Mouse (Mus musculus) left cerebral cortex, adult 2 months (tissue): ENCODE measurements around the gene Inka1. TPM values are rescaled to one million over a fixed set of nuclear protein-coding genes. Genes with fewer than 3 reads are reported as not detected.

Source experiments
- DNase-seq, 2 experiments: peaks; one replicate each; pipeline ENCODE4 v3.0.0; 2021 to 2022; ENCODE audit warnings: low spot score in 2 of 2, mixed read lengths in 1 of 2; ENCODE audit errors: extremely low spot score in 1 of 2
- H3K27ac ChIP-seq: fragments of 200-600 bp; 2 replicates; pipeline ENCODE4 v1.8.1; 2022
- H3K4me3 ChIP-seq: fragments of 200-600 bp; 2 replicates; pipeline ENCODE4 v1.8.1; 2022
- CTCF ChIP-seq: fragments of 200-600 bp; IDR thresholded peaks from 2 replicates; pipeline ENCODE4 v1.8.1; 2022; ENCODE audit warnings: antibody characterized with exemption, mild to moderate bottlenecking, moderate library complexity
- intact Hi-C: fragments of 180-260 bp; cut with DNase I; formaldehyde crosslinking; loops from one replicate; pipeline ENCODE4 v1.15.1; 2025
- total RNA-seq, 2 experiments: library from RNA; stranded (reverse); gene quantifications; 2 replicates each; pipeline ENCODE4 v1.2.3; 2021

Inka1 gene
- total RNA-seq, 2 experiments from 2014 or later, result 2.8 to 4.0 TPM

- no peak for DNase-seq
- Histone ChIP-seq H3K4me3 (peak overlapping the region; percentile 75), H3K27ac (peak overlapping the region; percentile 99)
- no peak for TF ChIP-seq CTCF
- intact Hi-C loops, result no loop called here
These were observed 17.3 kb upstream of the Inka1 start for GRCm38 (mm10) chr9:108002778-108003530.

GRCm38 (mm10) chr9:108001922-108002770, 16.5 kb upstream of the Inka1 start, which contains the start of gene Ip6k1:
Gene Ip6k1, plus strand, starts transcription at chr9:108002501.
- intact Hi-C loops, result no loop called here
- peak; percentile 100 for DNase-seq
- Histone ChIP-seq H3K4me3 (peak within 1 kb of the TSS; percentile 75), H3K27ac (peak within 1 kb of the TSS; percentile 99)
- TF ChIP-seq CTCF, result no peak

GRCm38 (mm10) chr9:107996049-107996448, 10.4 kb upstream of the Inka1 start, which contains the start of gene Gm20662:
Gene Gm20662, plus strand, starts transcription at chr9:107996349.
- H3K27ac ChIP-seq, result no peak within 1 kb of the TSS
- TF ChIP-seq CTCF, result no peak
- no peak for DNase-seq
- H3K4me3 ChIP-seq, result no peak within 1 kb of the TSS
- intact Hi-C loops, result no loop called here

DNA sequence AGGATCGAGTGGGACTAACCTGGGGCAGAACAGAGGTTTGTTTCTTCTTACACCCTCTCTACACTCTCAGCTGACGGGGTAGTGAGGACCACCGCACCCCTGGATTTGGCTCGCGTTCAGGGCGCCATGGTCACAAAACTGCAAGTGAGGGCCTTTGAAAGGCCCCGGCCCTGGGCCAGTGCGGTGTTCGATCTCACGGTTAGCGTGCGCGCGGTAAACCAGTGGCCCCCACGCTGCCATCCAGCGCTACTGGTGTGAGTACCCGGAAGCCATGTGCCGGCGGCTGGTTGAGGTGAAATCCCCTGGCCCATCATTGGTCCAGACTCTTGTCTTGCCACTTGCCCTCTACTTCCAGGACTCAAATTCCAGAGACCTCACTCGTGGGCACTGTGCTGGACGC, 9.8 kb upstream of the Inka1 start:
- no peak for TF ChIP-seq CTCF
- DNase-seq, result no peak
- H3K4me3 ChIP-seq, result no peak overlapping the region
- intact Hi-C loops, result no loop called here
- no peak overlapping the region for H3K27ac ChIP-seq

- no peak overlapping the region for H3K27ac ChIP-seq
- DNase-seq, result no peak
- intact Hi-C loops, result no loop called here
- H3K4me3 ChIP-seq, result no peak overlapping the region
- TF ChIP-seq CTCF, result no peak
These were observed 8.8 kb upstream of the Inka1 start for GRCm38 (mm10) chr9:107994464-107994863.

GRCm38 (mm10) chr9:107993013-107993412, 7.3 kb upstream of the Inka1 start:
- intact Hi-C loops, result no loop called here

DNA sequence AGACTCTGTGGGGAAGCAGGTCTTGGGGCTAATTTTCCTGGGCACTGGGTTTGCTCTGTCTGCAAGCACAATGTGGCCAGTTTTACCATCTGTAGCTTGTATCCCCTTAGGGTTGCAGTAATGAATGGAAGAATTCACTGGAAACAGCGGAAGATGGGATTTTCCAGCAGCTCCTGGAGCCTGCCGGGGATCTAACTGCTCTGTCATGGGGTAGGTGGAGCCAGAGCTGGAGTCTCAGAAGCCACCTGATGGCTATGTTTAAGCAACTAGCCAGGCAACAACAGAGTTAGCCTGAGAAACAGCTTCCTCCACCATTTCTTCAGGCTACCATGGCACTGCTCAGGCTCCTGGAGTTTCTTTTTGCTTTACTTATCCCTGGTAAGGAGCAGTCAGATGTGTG, 6.5 kb upstream of the Inka1 start, which contains the start of gene Cdhr4:
TSS of gene Cdhr4 (plus strand) at position 301 of the 400 bp plus-strand sequence.
- H3K4me3 ChIP-seq, result no peak within 1 kb of the TSS
- H3K27ac ChIP-seq, result no peak within 1 kb of the TSS
- intact Hi-C loops, result no loop called here
- no peak for TF ChIP-seq CTCF
- DNase-seq, result no peak

More at GRCm38 (mm10) chr9:107993013-107993412, 7.3 kb upstream of the Inka1 start:
- H3K4me3 ChIP-seq, result no peak overlapping the region
- H3K27ac ChIP-seq, result no peak overlapping the region
- no peak for DNase-seq
- no peak for TF ChIP-seq CTCF

DNA sequence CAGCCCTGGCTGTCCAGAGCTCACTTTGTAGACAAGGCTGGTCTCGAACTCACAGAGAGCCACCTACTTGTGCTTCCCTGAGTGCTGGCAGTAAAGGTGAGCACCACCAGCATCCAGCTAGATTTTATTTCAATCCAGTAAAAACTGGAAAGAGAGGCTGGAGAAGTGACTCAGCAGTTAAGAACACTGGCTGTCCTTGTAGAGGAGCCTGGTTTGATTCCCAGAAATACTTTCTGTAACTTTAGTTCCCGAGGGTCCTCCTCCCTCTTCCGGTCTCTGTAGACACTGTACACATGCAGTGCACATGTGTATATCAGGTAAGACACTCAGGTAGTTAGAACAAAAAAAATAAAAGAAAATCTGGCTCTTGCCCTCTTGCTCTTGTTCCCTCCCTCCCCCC, 2.3 kb upstream of the Inka1 start:
- Histone ChIP-seq H3K27ac (no peak overlapping the region), H3K4me3 (no peak overlapping the region)
- intact Hi-C loops, result no loop called here
- no peak for DNase-seq
- no peak for TF ChIP-seq CTCF

DNA sequence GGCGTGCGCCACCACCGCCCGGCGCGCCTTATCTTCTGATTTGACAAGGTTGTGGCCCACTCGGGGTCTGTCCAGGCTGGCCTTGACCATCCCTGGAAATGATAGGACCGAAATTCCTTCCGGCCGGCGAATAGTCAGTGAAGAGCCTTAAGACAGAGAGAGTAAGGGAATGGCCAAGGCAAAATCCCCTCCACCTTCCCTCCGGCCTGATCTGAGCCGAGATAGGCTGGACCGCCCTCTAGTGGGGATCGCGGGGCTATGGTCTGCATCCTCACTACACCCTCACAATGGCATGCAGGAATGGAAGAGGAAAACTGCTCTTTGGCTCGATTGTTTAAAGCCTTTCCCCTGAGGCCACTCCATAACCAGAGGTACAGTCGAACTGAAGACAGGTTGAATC, 697 bp upstream of the Inka1 start:
- DNase-seq, result peak; percentile 64 to 81
- intact Hi-C loops, result loop anchor here (1.0 kb wide), 2 partner anchors 23 to 82 kb away; no protein-coding TSS in a partner anchor
- TF ChIP-seq CTCF, result peak; percentile 87
- Histone ChIP-seq H3K27ac (no peak overlapping the region), H3K4me3 (peak overlapping the region; percentile 59)

- TF ChIP-seq CTCF, result no peak
- intact Hi-C loops, result no loop called here
- no peak for DNase-seq
- H3K27ac ChIP-seq, result peak overlapping the region; percentile 87
- peak overlapping the region; percentile 59 for H3K4me3 ChIP-seq
These were observed 974 bp downstream of the Inka1 start for GRCm38 (mm10) chr9:107984754-107985055.

- peak overlapping the region; percentile 87 for H3K27ac ChIP-seq
- intact Hi-C loops, result no loop called here
- TF ChIP-seq CTCF, result no peak
- no peak for DNase-seq
- peak overlapping the region; percentile 59 for H3K4me3 ChIP-seq
These were observed 1.5 kb downstream of the Inka1 start for GRCm38 (mm10) chr9:107984052-107984753.

DNA sequence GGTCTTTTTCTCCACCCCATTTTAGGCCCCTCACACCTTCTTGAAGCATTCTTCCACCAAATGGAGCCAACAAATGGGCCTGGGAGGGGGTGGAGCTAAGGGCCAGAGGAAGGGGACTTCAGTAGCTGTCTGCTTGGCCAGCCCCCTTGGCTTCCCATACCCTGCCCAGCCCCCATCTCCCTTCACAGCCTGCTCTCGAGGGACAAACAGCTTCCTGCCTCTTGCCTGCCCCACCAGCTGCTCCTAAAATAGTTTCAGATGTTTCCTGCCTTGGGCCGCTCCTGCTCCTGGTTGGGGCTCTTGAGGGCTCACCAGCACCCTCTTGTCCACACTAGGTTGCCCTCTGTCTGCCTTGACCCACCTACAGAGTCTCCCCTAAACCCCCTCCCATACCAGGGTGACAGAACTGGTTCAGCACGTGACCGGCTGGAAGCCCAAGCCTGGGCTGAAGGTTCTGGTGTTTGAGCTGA, 2.2 kb downstream of the Inka1 start:
- intact Hi-C loops, result no loop called here
- H3K4me3 ChIP-seq, result no peak overlapping the region
- peak overlapping the region; percentile 87 for H3K27ac ChIP-seq
- no peak for DNase-seq
- no peak for TF ChIP-seq CTCF
